Mouse (Mus musculus) heart, adult 2 months (tissue): ENCODE measurements at regions not wholly inside any gene's neighbourhood (a gene's known extent, or its start where the extent isn't known, plus 50 kb on each side); places are given as distances from the start of the nearest gene placed in this dataset.

Experiments used
- DNase-seq, 2 experiments: peaks; one replicate each; pipeline ENCODE4 v3.0.0; 2021
- H3K27ac ChIP-seq: fragments of 200-600 bp; 2 replicates; pipeline ENCODE4 v1.8.1; 2022
- H3K27me3 ChIP-seq: fragments of 200-500 bp; 2 replicates; pipeline ENCODE4 v1.6.1; 2012; ENCODE audit warnings: mild to moderate bottlenecking, low read length, inconsistent platforms, mixed read lengths; ENCODE audit not compliant: control insufficient read depth, insufficient read depth
- H3K36me3 ChIP-seq: fragments of 200-500 bp; 2 replicates; pipeline ENCODE4 v1.6.1; 2012; ENCODE audit warnings: low read length, inconsistent platforms; ENCODE audit not compliant: control insufficient read depth, insufficient read depth
- H3K4me1 ChIP-seq: fragments of 200-500 bp; 2 replicates; pipeline ENCODE4 v1.6.1; 2011; ENCODE audit warnings: low read length; ENCODE audit not compliant: control insufficient read depth, insufficient read depth
- H3K4me3 ChIP-seq: fragments of 200-600 bp; 2 replicates; pipeline ENCODE4 v1.8.1; 2022
- H3K79me2 ChIP-seq: fragments of 200-500 bp; replicated peaks from 2 replicates; pipeline ENCODE4 v1.6.1; 2012; ENCODE audit warnings: mild to moderate bottlenecking, inconsistent platforms, low read length, moderate library complexity, mixed read lengths; ENCODE audit not compliant: control insufficient read depth, insufficient read depth
- H3K9ac ChIP-seq: fragments of 200-500 bp; 2 replicates; pipeline ENCODE4 v1.6.1; 2012; ENCODE audit warnings: low read depth, mild to moderate bottlenecking, control low read depth, inconsistent platforms, low read length, mixed read lengths
- CTCF ChIP-seq: fragments of 200-600 bp; IDR thresholded peaks from 2 replicates; pipeline ENCODE4 v1.8.1; 2022; ENCODE audit warnings: antibody characterized with exemption, mild to moderate bottlenecking, moderate library complexity
- EP300 ChIP-seq: fragments of 200-500 bp; IDR thresholded peaks from 2 replicates; pipeline ENCODE4 v1.6.1; 2011; ENCODE audit warnings: low read depth, low read length, control low read depth; ENCODE audit not compliant: insufficient read depth
- POLR2A ChIP-seq: fragments of 200-500 bp; IDR thresholded peaks from 2 replicates; pipeline ENCODE4 v1.6.1; 2011; ENCODE audit warnings: mild to moderate bottlenecking, low read depth, low read length, control low read depth; ENCODE audit not compliant: insufficient read depth
- WGBS: fragments of 180-500 bp; shearing (Covaris S2); methylation state at CpG from one replicate; pipeline ENCODE4 v1.1.7; 2018; 5-methylcytosine and 5-hydroxymethylcytosine counted together
- intact Hi-C: fragments of 180-260 bp; cut with DNase I; formaldehyde crosslinking; loops from one replicate; pipeline ENCODE4 v1.15.1; 2025

GRCm38 (mm10) chr2:33939836-33940235 is 52.1 kb upstream of the Mvb12b start:
- no peak overlapping the region for H3K27ac ChIP-seq
- intact Hi-C loops, result no loop called here
- no peaks in the 10 kb centered on the region; the same call in 1 of the 2 replicates for H3K27me3 ChIP-seq
- H3K4me1 ChIP-seq, result no peaks in the 10 kb centered on the region
- no peak overlapping the region for H3K9ac ChIP-seq
- no peak for DNase-seq
- TF ChIP-seq POLR2A, result no peak
- no peak for TF ChIP-seq CTCF
- TF ChIP-seq EP300, result no peak
- H3K4me3 ChIP-seq, result no peak overlapping the region
- 84% methylated on average over 4 of the region's 4 CpGs for WGBS
- no peaks in the 10 kb centered on the region for H3K36me3 ChIP-seq
- no peaks in the 10 kb centered on the region for H3K79me2 ChIP-seq
